Comparison of ENCODE assay signal across 16 mouse cellular contexts in the genomic region with DNA sequence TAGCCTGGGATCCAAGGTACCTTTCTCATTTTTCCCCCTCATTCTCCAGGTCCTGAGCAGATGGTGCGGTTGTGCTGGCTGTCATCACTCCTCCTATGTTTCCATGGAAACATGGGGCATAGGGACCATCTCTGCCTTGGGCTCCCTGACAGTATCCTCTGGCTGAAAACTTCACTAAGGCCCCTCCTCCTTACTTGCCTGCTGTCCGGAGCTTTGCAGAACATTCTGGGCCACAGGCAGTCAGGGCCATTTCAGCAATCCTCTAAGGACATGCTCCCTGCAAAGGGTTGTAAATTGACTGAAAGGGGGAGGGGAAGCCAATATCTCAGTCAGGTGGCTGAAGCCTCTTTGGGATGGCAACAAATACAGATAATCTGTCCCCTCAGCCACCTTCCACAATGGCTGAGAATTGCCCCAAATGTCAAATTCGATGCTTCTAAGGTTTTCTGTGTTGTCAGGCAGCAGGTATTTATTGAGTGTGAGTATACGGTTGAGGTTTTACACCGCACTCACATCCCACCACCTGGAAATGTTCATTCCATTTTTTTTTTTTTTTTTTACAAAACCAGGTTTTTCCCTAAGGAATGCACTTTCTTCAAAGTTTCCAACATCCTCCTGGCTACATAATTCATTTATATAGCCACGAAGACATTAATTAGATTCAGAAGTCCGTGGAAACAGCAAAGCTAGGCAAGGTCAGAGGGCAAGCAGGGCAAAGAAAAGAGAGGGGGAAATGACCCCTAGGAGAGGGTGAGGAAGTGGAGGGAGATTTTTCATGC. TPM values are rescaled to one million over a fixed set of nuclear protein-coding genes. Genes with fewer than 3 reads are reported as not detected.
DNase-seq lines count a peak whose midpoint lies in the region; ATAC-seq lines count a peak whose summit lies in the region.
"Had no signal": no experiment of that assay in that cellular context is flagged by ENCODE, and none has a peak within 500 bp of the region (broad histone marks: within the 10 kb centered on the region; RNA-seq: fewer than 3 reads in every experiment).

No protein-coding gene starts in this region.

- H3K4me1 ChIP-seq in midbrain, embryonic 10.5 days: peaks cover 64% of the 10 kb centered on the region
- H3K4me1 ChIP-seq in midbrain, embryonic 16.5 days (ENCODE audit: control insufficient read depth, insufficient read depth, low read length): peaks cover 20% of the 10 kb centered on the region
- H3K4me1 ChIP-seq in forebrain, embryonic 15.5 days: peaks cover 59% of the 10 kb centered on the region
- H3K4me1 ChIP-seq in heart, embryonic 12.5 days (replicated peaks): peaks cover 11% of the 10 kb centered on the region

- H3K27me3 ChIP-seq in midbrain, embryonic 10.5 days (ENCODE audit: low read depth, poor library complexity, severe bottlenecking): peaks cover 16% of the 10 kb centered on the region
- H3K27me3 ChIP-seq in midbrain, embryonic 16.5 days (ENCODE audit: control insufficient read depth, insufficient read depth, low read depth, low read length): no peaks in the 10 kb centered on the region
- H3K27me3 ChIP-seq in forebrain, embryonic 15.5 days: no peaks in the 10 kb centered on the region
- peaks cover 19% of the 10 kb centered on the region; the same call in 1 of the 2 replicates for H3K27me3 ChIP-seq in heart, embryonic 12.5 days (replicated peaks)
- H3K27me3 ChIP-seq: hindbrain, embryonic 15.5 days had no signal

- no peak overlapping the region for H3K4me2 ChIP-seq in midbrain, embryonic 16.5 days (ENCODE audit: low read length)
- no peak overlapping the region for H3K4me2 ChIP-seq in forebrain, embryonic 15.5 days (replicated peaks)
- H3K4me2 ChIP-seq in heart, embryonic 12.5 days: no peak overlapping the region
- H3K4me2 ChIP-seq: hindbrain, embryonic 15.5 days; neural tube, embryonic 13.5 days had no signal

- 29% methylated on average over 7 of the region's 7 CpGs for WGBS in midbrain, embryonic 10.5 days
- 28% methylated on average over 7 of the region's 7 CpGs for WGBS in midbrain, embryonic 16.5 days
- WGBS in forebrain, embryonic 15.5 days: 38% methylated on average over 7 of the region's 7 CpGs
- 54% methylated on average over 7 of the region's 7 CpGs for WGBS in heart, embryonic 12.5 days

- H3K9ac ChIP-seq in midbrain, embryonic 16.5 days (ENCODE audit: low read depth, low read length): no peak overlapping the region
- no peak overlapping the region for H3K9ac ChIP-seq in forebrain, embryonic 15.5 days (replicated peaks)
- no peak overlapping the region for H3K9ac ChIP-seq in heart, embryonic 12.5 days
- H3K9ac ChIP-seq: hindbrain, embryonic 15.5 days; neural tube, embryonic 13.5 days had no signal

- H3K9me3 ChIP-seq in midbrain, embryonic 10.5 days (replicated peaks): no peaks in the 10 kb centered on the region
- H3K9me3 ChIP-seq in midbrain, embryonic 16.5 days (replicated peaks; ENCODE audit: control insufficient read depth, low read length, poor library complexity, severe bottlenecking): no peaks in the 10 kb centered on the region
- no peaks in the 10 kb centered on the region for H3K9me3 ChIP-seq in forebrain, embryonic 15.5 days
- H3K9me3 ChIP-seq in heart, embryonic 12.5 days (replicated peaks): no peaks in the 10 kb centered on the region
- H3K9me3 ChIP-seq: heart, embryonic 10.5 days; hindbrain, embryonic 15.5 days; megakaryocyte, embryonic 14.5 days; neural tube, embryonic 13.5 days had no signal

- H3K27ac ChIP-seq in midbrain, embryonic 10.5 days (replicated peaks): no peak overlapping the region
- no peak overlapping the region for H3K27ac ChIP-seq in midbrain, embryonic 16.5 days (ENCODE audit: low read length)
- H3K27ac ChIP-seq in forebrain, embryonic 15.5 days (replicated peaks): peak overlapping the region; percentile 90
- no peak overlapping the region for H3K27ac ChIP-seq in heart, embryonic 12.5 days (ENCODE audit: poor library complexity, severe bottlenecking)
- H3K27ac ChIP-seq: gastrocnemius, adult 2 months; heart, embryonic 10.5 days; hindbrain, embryonic 15.5 days; kidney, postnatal 0 days; neural tube, embryonic 13.5 days had no signal

- H3K4me3 ChIP-seq in midbrain, embryonic 10.5 days: no peak overlapping the region
- H3K4me3 ChIP-seq in midbrain, embryonic 16.5 days (ENCODE audit: low read depth, low read length): no peak overlapping the region
- no peak overlapping the region for H3K4me3 ChIP-seq in forebrain, embryonic 15.5 days
- H3K4me3 ChIP-seq in heart, embryonic 12.5 days: no peak overlapping the region
- H3K4me3 ChIP-seq: erythroblast, embryonic 14.5 days; gastrocnemius, adult 2 months; heart, embryonic 10.5 days; hindbrain, embryonic 15.5 days; megakaryocyte, embryonic 14.5 days; neural tube, embryonic 13.5 days had no signal

- peak; percentile 26 for DNase-seq in midbrain, embryonic 10.5 days (ENCODE audit: low spot score)
- peak; percentile 76 for DNase-seq in embryo, embryonic 10.5 days (ENCODE audit: low spot score)
- DNase-seq in mesoderm, embryonic 11.5 days (ENCODE audit: low read depth, low spot score): peak; percentile 76
- DNase-seq in spleen, adult 18-20 months: no peak
- no peak for DNase-seq in ovary, postnatal 10 days (ENCODE audit: low spot score)
- DNase-seq: adrenal gland, adult 2 months; gastrocnemius, adult 2 months had no signal

- ATAC-seq in midbrain, embryonic 16.5 days: no peak
- ATAC-seq in forebrain, embryonic 15.5 days (replicated peaks): no peak
- ATAC-seq in heart, embryonic 12.5 days (ENCODE audit: insufficient number of reproducible peaks, low FRiP score): no peak

- H3K36me3 ChIP-seq in midbrain, embryonic 10.5 days: no peaks in the 10 kb centered on the region
- no peaks in the 10 kb centered on the region for H3K36me3 ChIP-seq in midbrain, embryonic 16.5 days (ENCODE audit: control insufficient read depth, insufficient read depth, low read length)
- H3K36me3 ChIP-seq in forebrain, embryonic 15.5 days: no peaks in the 10 kb centered on the region
- no peaks in the 10 kb centered on the region for H3K36me3 ChIP-seq in heart, embryonic 12.5 days
- H3K36me3 ChIP-seq: heart, embryonic 10.5 days; hindbrain, embryonic 15.5 days; neural tube, embryonic 13.5 days had no signal

RNA-seq across cellular contexts. Expression of gene Aff3, which starts 33.1 kb away (rescaled TPM):
- polyA plus RNA-seq in midbrain, embryonic 10.5 days (2016; fragmentation: Nextera tagmentation; extraction: Ambion mirVana): 3.0 and 4.7 TPM in 2 replicates
- 9.6 and 13.1 TPM in 2 replicates for polyA plus RNA-seq in midbrain, embryonic 16.5 days (2015; fragmentation: Nextera tagmentation; extraction: Ambion mirVana)
- polyA plus RNA-seq in forebrain, embryonic 15.5 days (2015; fragmentation: Nextera tagmentation; extraction: Ambion mirVana): 36.9 and 43.7 TPM in 2 replicates
- 5.3 and 5.7 TPM in 2 replicates for polyA plus RNA-seq in heart, embryonic 12.5 days (2016; fragmentation: Nextera tagmentation; extraction: Ambion mirVana)

Comparison
In these comparisons a context has a peak if more than half of its experiments do, and no peak if none do; other contexts are left out.
1. DNase-seq: peak in midbrain, embryonic 10.5 days (single experiment), embryo, embryonic 10.5 days (single experiment) and mesoderm, embryonic 11.5 days (single experiment); none in spleen, adult 18-20 months (0 of 2) and ovary, postnatal 10 days (single experiment).